Mouse (Mus musculus) yolk sac, embryonic 10.5 days (tissue): Measurements from ENCODE around the gene Plxnb1.
"Not testable (repeated sequence)": the region's sequence is repeated elsewhere in the genome, so short reads cannot be mapped to it uniquely, and the experiment has no call there.

Experiments
- DNase-seq: peaks from one replicate; pipeline ENCODE4 v3.0.0-alpha.2; 2017; ENCODE audit warnings: low spot score

Plxnb1 gene

DNA sequence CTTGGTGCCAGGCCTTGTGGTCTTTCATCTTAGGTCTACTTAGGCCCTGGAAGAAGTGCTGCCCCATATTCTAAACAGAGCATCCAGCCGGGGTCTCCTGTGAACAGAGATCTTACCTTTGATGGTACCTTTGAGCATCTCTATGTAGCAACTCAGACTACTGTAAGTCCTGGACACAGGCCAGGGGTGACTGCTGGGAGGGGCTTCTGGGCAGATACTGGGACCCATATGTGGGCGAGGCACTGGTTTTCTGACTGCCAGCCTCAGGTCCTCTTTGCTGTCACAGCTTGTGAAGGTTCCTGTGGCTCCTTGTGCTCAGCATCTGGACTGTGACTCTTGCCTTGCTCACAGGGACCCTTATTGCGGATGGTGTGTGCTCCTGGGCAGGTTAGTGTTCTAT is 7.4 kb downstream of the Plxnb1 start:
- DNase-seq: no peak

DNA sequence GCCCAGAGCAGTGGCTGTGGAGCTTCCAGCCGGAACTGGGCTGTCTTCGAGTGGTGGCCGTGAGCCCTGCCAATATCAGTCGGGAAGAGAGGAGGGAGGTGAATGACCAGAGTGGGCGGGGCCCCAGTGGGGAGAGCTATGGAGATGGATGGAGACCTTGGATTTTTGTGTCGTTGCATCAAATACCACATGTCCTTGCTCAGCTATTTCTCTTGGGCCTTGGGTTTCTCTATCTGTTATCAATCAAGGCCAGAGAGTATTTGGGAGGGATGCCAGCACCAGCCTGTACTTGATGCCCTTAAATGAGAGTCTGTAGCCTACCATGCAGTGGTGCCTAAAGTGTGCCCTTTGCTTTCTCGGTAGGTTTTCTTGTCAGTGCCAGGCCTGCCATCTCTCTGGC is 8.1 kb downstream of the Plxnb1 start:
- no peak for DNase-seq

DNA sequence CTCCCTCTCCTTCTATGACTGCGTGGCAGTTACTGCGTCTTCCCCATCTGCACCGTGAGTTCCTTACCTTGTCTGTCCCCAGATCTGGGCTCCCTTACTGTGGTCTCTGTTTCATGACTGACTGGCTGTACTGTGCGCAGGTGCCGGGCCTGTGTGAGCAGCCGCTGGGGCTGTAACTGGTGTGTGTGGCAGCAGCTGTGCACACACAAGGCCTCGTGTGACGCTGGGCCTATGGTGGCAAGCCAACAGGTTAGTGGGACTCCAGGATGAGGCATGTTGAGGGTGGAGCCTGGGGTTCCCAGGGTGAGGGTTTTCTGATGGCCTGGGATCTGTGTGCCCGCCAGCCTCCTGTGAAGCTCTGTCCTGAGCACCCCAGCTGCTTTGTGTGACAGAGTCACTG is 8.9 kb downstream of the Plxnb1 start:
- no peak for DNase-seq

DNA sequence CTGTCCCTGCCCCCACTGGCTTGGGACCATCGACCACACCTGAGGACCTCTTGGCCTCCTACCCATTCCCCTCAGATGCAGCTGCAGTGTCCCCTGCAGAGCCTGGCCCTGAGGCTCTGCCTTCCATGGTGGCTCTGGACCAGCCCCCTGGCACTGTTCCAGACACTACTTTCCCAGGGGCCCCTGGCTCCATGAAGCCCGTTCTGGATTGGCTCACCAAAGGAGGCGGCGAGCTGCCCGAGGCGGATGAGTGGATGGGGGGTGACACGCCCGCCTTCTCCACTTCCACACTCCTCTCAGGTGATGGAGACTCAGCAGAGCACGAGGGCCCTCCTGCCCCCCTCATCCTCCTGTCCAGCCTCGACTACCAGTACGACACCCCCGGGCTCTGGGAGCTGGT is 9.8 kb downstream of the Plxnb1 start:
- no peak for DNase-seq

DNA sequence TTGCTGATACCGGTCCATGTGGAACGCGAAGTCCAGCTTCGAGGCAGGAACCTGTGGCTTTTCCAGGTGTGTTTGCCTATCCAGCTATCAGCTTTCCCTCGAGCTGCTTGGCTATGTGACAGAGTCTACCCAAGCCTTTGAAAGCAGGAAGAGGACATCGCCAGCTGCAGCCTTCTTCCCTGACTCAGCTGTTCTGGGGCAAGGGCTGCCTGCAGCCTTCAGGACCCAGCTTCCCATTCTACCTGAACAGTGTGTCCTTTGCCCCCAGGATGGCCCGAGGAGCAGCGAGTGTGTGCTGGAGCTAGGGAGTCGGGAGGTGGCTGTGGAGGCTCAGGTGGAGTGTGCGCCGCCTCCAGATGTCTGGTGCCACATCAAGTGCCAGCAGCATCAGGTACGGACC is 10.5 kb downstream of the Plxnb1 start:
- peak; percentile 73 for DNase-seq

DNA sequence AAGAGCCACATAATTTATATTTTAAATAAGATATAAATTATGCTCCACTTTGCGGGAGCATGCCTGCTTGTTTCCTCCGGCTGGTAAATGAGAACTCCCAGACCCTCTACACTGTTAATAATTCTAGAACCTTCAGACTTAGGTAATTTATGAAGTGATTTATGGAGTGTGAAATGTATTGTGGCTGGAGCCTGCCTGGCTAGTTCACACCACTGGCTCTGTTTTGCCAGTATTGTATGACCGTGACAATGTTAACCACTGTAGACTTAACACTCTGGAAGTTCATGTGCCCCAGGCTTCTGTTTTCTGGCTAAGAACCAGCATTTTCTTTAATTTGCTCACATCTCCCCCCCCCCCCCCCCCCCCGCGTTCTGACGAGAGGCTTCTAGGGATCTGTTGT is 12.2 kb downstream of the Plxnb1 start:
- DNase-seq: no peak

DNA sequence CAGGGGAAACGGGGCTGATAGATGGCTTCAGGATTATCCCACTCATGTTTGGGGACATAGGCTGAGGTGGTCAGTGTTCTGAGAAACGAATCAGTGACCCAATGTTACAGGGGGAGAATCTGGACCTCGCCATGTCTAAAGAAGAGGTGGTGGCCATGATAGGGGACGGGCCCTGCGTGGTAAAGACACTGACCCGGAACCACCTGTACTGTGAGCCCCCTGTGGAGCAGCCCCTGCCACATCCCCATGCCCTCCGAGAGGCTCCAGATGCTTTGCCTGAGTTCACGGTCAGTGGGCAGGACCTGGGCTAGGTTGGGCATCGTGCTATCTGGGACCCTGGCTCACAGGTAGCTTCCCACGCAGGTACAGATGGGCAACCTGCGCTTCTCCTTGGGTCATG is 15.1 kb downstream of the Plxnb1 start:
- DNase-seq: no peak

DNA sequence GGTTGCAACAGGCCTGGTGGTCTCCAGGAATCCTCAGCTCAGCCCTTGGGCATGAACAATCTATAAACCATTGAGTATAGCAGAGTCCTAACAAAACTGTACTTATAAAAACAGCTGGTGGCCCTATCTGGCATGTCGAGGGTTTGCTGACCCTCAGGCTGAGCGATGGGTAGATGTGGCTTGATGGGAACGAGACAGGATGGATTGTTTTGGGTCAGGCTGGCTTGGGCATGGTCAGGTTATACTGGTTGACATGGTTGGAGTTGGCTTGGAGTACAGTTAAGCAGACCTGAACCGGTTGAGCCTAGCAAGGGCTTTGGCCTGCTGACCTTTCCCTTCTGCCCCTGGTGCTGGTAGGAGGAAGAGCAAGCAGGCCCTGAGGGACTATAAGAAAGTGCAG is 15.9 kb downstream of the Plxnb1 start:
- no peak for DNase-seq

DNA sequence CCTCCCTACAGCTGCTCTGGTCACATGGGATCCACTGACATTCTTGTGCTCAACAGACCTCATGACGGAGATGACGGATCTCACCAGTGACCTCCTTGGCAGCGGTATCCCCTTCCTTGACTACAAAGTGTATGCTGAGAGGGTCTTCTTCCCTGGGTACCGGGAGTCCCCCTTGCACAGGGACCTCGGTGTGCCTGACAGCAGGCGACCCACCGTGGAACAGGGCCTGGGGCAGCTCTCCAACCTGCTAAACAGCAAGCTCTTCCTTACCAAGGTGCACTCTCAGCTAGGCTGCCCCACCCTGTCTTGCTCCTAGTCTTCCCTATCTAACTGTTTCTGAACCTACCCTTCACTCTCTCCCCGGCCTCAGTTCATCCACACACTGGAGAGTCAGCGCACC is 16.4 kb downstream of the Plxnb1 start:
- DNase-seq: no peak

DNA sequence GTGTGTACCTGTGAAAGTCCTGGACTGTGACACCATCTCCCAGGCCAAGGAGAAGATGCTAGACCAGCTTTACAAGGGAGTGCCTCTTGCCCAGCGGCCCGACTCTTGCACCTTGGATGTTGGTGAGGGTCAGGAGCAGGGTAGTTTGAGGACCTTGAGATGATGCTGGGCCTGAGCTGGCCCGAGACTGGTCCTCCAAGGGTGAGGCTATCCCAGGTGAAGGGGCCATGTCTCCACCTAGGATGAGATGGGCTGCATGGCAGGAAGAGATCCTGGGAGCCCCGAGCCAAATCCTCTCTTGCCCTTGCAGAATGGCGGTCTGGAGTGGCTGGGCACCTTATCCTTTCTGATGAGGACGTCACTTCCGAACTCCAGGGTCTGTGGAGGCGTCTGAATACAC is 18.1 kb downstream of the Plxnb1 start:
- no peak for DNase-seq

DNA sequence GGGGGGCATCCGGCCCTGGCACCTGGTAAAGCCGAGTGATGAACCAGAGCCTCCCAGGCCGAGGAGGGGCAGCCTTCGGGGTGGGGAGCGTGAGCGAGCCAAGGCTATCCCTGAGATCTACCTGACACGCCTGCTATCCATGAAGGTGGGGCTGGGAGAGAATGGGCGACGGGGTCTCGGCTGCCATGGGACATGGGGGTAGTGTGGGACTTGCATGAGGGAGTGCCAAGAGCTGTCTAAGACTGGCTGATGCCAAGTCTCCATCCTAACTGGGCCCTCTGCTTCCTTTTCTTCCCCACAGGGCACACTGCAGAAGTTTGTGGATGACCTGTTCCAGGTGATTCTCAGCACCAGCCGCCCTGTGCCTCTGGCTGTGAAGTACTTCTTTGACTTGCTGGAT is 19.1 kb downstream of the Plxnb1 start:
- DNase-seq: no peak

DNA sequence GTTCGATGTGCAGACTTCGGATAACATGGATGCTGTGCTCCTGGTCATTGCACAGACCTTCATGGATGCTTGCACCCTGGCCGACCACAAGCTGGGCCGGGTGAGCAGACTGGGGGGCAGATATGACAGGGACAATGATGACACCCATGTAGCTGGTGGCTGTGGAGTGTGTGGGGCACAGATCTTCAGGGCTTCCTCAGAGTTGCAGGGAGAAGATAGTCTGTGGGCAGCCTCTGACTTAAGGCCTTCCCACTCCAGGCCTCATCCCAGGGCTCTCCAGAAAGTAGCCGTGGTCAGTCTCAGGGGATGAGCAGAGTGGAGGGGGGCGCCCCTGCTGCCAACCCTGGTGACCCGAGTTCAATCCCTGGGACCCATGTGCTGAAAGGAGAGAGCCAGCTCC is 19.7 kb downstream of the Plxnb1 start:
- no peak for DNase-seq

DNA sequence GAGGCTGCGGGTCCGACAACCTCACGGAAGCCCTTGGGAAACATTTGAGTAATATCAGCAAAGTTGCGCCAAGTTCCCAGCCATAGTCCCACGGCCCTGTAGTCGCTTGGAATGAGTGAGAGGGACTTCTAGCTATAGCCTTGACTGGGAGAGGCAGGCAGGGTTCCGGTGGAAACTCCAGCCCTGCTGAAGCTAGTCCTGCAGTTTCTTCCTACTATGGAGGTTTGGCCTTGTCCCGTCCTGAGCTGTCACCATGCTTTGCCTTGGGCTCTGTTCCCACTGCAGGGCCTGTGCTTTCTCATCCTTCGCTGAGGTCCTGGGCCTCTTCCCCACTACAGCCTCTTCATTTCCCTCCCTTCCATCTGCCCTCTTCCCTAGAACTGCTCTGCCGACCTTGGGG is 21.0 kb downstream of the Plxnb1 start:
- no peak for DNase-seq

DNA sequence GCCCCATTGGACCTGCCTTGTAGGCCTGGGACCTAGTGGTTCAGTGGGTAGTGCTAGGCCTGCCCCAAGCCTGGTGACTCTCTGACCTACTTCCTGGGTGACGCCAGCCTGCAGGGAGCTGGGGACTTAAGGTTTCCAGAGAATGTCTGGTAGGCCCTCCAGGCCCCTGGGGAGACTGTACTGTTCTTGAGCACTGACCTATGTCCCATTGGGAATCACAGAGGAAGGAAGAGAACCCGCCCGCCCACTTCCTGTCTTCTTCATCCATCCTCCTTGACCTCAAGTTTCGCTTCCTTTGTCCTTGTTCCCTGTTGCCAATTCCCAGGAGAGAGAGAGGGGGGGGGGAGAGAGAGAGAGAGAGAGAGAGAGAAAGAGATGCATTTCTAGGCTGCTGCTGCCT is 22.9 kb downstream of the Plxnb1 start:
- no peak for DNase-seq

DNA sequence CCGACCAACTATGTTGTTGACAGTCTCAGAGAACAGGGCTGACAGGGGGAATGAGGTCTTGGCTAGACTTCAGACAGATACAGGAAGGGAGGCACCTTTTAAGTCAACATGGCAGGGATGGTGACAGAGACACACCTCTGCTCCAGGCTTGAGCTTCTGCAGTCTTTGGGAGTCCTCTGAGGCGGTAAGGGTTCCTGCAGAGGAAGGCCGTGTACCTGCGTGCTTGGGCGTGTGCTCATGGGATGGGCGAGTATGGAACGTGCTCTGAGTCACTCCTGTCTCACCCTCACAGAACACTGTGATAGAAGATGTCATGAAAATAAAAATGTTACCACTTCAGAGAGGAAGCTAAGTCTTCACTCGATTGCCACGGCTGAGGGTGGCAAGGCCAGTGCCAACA is 24.4 kb downstream of the Plxnb1 start:
- no peak for DNase-seq

DNA sequence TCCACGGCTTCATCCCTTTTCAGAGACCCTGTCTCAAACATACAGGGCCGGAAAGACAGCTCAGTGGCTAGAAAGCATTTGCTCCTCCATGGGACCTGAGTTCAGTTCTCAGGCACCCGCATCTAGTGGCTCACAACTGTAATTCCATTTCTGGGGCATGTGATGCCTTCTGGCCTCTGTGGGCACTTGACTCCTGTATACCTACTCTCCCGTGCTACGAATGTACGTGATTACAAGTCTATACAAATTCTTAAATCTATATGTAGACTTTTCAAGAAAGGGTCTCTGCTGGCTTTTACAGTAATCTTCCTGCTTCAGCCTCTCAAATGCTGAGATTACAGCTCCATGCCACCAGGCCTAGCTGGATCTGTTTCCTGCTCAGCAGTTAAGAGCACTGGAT is 25.8 kb downstream of the Plxnb1 start:
- no peak for DNase-seq

DNA sequence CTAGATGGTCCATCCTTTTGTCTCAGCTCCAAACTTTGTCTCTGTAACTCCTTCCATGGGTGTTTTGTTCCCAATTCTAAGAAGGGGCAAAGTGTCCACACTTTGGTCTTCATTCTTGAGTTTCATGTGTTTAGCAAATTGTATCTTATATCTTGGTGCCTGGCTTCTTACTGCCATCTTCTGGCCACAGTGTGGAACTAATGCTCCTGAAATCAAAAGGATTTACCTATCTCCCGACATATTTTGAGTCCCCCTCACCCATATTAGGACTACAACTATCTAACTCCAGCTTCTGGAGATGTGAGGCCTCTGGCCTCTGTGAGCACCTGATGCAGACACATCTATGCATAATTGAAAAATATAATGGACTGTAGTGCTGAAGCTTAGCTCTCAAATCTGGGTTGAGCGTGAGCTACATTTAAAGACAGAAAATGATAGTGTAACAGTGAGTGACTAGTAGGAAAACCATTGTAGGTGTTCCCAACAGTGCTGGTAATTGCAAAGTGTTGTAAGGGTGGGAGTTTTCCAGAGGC is 27.4 kb downstream of the Plxnb1 start:
- no peak for DNase-seq

DNA sequence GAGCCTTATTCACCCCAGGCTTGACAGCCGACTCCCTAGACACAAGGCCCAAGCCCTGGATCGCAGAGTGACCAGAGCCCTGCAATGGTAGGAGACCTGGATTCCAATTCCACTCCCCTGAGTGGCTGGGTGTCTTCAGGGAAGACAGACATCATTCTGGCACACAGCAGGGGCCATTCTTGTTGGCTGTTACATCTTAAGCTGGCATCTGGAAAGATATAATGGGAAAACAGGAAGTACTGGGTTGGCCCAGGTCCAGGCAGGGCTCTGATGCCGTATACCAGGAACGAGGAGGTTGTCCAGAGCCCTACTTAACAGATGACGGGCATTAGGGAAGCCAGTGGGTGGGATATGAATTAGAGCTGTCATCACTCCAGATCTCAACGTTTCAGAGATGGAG is 28.1 kb downstream of the Plxnb1 start:
- no peak for DNase-seq

DNA sequence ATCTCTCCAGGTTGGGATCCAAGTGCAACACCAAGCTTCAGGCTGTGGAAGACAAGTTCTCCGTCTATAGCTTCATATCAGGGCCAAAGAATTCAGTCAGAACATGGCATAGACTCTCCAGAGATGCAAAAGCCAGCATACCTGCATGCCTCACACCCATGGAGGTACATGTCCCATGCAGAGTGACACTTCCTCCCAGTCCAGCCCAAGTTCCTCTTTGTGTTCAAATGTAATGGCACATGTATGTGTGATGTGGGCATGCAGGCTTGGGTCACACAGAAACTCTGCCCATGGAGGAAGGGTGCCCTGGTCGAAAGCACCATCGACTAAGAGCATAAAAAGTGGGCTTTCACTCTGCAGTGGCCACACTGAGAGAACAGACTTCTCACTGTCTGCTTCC is 29.0 kb downstream of the Plxnb1 start:
- no peak for DNase-seq

DNA sequence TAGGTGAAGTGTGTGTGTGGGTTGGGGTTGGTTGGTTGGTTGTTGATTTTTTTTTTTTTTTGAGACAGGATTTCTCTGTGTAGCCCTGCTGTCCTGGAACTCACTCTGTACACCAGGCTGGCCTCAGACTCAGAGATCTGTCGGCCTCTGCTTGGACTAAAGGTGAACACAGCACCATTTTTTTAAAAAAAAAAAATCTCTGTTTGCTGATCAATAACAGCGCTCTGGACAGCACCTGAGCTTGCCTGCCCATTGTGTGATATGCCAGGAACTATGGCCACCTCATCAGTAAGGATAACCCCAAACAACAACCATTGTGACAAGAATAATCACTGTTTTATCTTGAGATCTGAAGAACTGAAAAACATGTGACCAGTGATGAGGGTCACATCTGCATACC is 29.9 kb downstream of the Plxnb1 start:
- no peak for DNase-seq

DNA sequence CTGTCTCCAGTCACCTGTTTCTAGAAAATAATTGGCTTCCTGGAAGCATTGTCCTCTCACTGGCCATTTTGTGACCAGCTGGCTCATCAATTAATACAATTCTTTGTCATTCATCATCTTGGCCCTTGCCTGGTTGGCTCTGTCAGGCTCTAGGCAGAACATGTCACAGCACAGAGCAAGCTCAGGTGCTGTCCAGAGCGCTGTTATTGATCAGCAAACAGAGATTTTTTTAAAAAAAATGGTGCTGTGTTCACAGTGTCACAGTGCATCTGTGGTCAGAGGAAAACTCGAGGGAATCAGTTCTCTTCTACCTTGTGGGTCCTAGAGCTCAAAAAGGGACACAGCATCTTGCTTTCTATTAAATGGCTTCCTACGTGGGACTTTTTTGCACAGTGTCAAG is 30.3 kb downstream of the Plxnb1 start:
- DNase-seq: no peak

DNA sequence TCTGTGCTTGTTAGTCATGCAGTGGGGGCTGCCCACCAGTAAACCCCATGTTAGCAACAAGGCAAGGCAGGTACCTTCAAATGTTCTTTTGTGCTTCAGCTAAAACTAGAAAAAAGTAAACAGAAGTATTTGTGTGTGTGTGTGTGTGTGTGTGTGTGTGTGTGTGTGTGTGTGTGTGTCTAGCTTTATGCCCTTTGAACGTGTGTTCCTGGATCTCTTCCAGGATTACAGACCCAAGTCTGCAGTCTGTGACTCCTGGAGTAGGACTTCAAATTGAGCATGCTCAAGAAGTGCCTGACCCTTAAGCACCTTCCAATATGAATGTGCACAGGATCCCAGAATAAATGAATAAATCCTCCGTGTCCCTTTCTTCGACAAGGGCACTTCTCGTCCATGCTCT is 31.9 kb downstream of the Plxnb1 start:
- no peak for DNase-seq

DNA sequence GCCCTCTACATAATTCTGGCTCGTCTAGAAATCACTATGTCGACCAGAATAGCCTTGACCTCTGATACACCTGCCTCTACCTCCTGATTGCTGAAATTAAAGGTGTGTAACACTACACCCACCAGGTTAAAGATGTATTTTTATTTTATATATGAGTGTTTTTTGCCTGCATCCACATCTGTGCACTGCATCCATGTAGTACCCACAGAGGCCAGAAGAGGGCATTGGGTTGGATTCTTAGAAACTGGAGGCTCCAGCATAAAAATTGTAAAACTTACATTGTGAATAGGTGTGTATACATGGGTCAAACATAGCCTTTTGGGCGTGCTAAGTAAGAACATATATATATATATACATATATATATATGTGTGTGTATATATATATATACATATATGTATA is 33.0 kb downstream of the Plxnb1 start:
- no peak for DNase-seq

DNA sequence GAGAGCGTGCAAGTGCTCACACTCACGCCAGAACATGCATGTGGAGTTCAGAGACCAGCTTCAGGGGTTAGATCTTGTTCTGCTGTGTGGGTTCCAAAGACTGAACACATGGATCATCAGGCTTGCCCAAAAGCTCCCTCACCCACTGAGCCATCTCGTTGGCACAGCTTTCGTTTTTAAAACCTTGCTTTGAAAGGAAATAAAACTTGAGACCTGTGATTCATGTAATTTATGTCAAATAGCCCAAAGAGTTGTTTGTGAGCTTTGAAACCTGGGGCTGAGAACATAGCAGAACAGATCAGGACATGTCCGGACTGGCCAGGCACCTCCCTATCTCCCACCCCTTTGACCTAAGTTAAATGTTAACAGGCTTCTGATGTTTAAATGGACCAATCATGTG is 34.9 kb downstream of the Plxnb1 start:
- no peak for DNase-seq

DNA sequence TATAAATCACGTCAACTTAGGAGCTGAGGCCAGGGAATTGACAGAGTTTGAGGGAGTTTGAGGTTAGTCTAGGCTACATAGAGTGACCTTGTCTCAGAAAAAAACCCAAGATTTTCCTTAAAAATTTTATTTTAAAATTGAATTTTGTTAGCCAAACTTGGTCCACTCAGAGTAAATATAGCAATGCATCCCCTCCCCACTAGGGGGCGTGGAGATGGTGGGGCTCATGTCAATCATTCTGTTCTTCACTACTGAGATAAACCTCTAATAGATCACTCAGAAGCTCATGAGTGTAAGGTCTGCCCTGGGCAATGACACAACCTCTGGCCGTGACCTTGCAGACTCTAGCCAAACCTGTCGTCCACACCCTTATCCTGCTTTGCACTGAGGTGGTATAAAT is 45.2 kb downstream of the Plxnb1 start:
- DNase-seq: not testable (repeated sequence)
